Mouse (Mus musculus) ES-E14 (cell line): ENCODE measurements around the gene Atp5e.

Experiments
- CHD2 ChIP-seq: IDR thresholded peaks from 2 replicates; pipeline ENCODE4 v1.6.1; 2014; ENCODE audit warnings: mild to moderate bottlenecking, low read depth, low read length, inconsistent platforms
- HCFC1 ChIP-seq: IDR thresholded peaks from 2 replicates; pipeline ENCODE4 v1.6.1; 2012; ENCODE audit warnings: low read length, inconsistent platforms, borderline replicate concordance; ENCODE audit not compliant: insufficient read depth
- MAFK ChIP-seq: IDR thresholded peaks from 2 replicates; pipeline ENCODE4 v1.6.1; 2014; ENCODE audit warnings: mild to moderate bottlenecking, low read depth, low read length, inconsistent platforms; ENCODE audit not compliant: insufficient read depth
- ZC3H11A ChIP-seq: IDR thresholded peaks from 2 replicates; pipeline ENCODE4 v1.6.1; 2012; ENCODE audit warnings: low read depth, mild to moderate bottlenecking, inconsistent platforms, low read length, borderline replicate concordance
- ZNF384 ChIP-seq: IDR thresholded peaks from 2 replicates; pipeline ENCODE4 v1.6.1; 2012; ENCODE audit warnings: low read depth, low read length, inconsistent platforms

DNA sequence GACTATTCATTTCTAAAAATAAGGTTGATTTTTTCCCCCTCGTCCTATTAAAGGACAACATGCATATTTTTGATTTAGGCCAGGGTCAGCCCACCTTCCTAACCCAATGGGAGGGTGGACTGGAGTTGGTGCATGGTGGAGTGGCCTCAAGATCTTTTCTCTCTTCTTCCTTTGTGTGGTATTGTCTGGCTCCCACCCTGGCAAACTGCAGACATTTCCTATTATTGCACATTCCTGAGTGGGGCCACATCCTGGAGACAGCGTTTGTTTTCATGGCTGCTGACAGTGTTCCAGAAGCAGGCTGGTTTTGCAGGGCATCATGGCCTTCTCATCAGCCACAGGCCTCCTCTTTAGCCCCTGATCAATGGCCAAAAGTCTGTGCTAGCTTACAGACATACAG is 20.9 kb downstream of the Atp5e start:
- TF ChIP-seq HCFC1 (no peak), ZNF384 (no peak), CHD2 (no peak), ZC3H11A (no peak), MAFK (no peak)
